Mouse (Mus musculus): ENCODE results near the gene Taar9. TPM values are rescaled to one million over a fixed set of nuclear protein-coding genes. Genes with fewer than 3 reads are reported as not detected.

The Taar9 gene
- polyA plus RNA-seq (2014; fragmentation: Illumina TruSeq; extraction: RNeasy Lipid Tissue Mini Kit (QIAGEN cat#74804); ENCODE audit: low read depth, low replicate concordance) = not detected

GRCm38 (mm10) chr10:24109434-24109833, at the start of gene Taar9:
Gene Taar9, minus strand, starts transcription at chr10:24109534.

DNA sequence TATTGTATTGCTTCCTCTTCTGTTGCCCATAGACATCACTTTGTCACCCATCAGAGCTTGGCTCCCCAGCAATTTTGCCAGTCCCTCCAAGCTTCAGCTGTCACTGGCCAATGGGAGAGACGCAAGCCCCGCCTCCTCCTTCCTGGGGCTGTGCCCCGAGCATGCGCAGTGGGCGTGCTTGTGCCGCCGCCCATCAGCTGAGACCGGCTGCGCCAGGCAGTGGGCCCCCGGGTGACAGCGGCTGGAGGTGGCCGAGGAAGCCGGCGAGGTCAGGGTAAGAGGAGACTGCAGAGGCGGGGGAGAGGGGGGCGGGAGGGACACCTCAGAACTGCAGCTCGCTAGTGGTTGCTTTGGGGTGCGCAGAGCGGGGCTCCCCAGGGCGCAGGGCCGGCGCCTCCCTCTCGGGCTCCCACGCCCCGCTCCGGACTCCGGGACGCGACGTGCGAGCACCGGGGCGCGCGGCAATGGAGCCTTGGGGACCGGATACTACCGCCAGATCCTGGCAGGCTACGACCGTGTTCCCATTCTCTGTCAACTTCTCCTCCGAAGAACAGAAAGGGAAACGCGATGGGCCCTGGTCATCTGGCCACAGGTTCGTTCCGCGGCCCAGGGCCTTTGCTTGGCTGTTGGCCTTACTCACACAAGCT, 39.9 kb upstream of the Taar9 start, which contains the start of gene Stx7:
TSS of gene Stx7 (plus strand) at position 168 of the 647 bp plus-strand sequence.

GRCm38 (mm10) chr10:24101812-24102211, 7.5 kb downstream of the Taar9 start, which contains the start of gene Taar8c:
Gene Taar8c, minus strand, starts transcription at chr10:24101912.

GRCm38 (mm10) chr10:24092194-24092593, 17.1 kb downstream of the Taar9 start, which contains the start of gene Taar8b:
Gene Taar8b, minus strand, starts transcription at chr10:24092294.

DNA sequence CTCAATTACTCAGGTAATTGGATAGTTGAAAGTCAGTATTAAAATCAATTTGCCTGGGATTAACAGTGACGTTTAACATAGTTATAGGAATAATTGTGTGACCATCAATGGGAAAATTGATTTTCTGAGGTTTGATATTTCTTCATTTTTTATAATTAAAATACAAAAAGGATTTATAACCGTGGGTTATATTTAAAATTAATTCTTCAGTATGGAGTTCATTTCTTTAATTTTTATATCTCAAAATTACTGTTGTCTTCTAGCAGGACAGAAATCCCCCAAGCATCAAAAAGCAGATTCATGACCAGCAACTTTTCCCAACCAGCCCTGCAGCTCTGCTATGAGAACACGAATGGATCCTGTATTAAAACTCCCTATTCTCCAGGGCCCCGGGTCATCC, 33.1 kb downstream of the Taar9 start, which contains the start of gene Taar8a:
TSS of gene Taar8a (plus strand) at position 301 of the 400 bp plus-strand sequence.

Other genes starting within 250 kb of the Taar9 start
- 114 TPM for gene Vnn1, start 214.8 kb downstream of the Taar9 start, polyA plus RNA-seq (2014; fragmentation: Illumina TruSeq; extraction: RNeasy Lipid Tissue Mini Kit (QIAGEN cat#74804); ENCODE audit: low read depth, low replicate concordance)
- gene Taar1, start 189.2 kb downstream of the Taar9 start, polyA plus RNA-seq (2014; fragmentation: Illumina TruSeq; extraction: RNeasy Lipid Tissue Mini Kit (QIAGEN cat#74804); ENCODE audit: low read depth, low replicate concordance) = not detected
- gene Taar2, start 171.0 kb downstream of the Taar9 start, polyA plus RNA-seq (2014; fragmentation: Illumina TruSeq; extraction: RNeasy Lipid Tissue Mini Kit (QIAGEN cat#74804); ENCODE audit: low read depth, low replicate concordance) = not detected
- not detected for gene Taar3, start 160.0 kb downstream of the Taar9 start, polyA plus RNA-seq (2014; fragmentation: Illumina TruSeq; extraction: RNeasy Lipid Tissue Mini Kit (QIAGEN cat#74804); ENCODE audit: low read depth, low replicate concordance)
- gene Taar4, start 149.0 kb downstream of the Taar9 start, polyA plus RNA-seq (2014; fragmentation: Illumina TruSeq; extraction: RNeasy Lipid Tissue Mini Kit (QIAGEN cat#74804); ENCODE audit: low read depth, low replicate concordance) = not detected
- not detected for gene Taar5, start 138.8 kb downstream of the Taar9 start, polyA plus RNA-seq (2014; fragmentation: Illumina TruSeq; extraction: RNeasy Lipid Tissue Mini Kit (QIAGEN cat#74804); ENCODE audit: low read depth, low replicate concordance)
- gene Taar6, start 123.9 kb downstream of the Taar9 start, polyA plus RNA-seq (2014; fragmentation: Illumina TruSeq; extraction: RNeasy Lipid Tissue Mini Kit (QIAGEN cat#74804); ENCODE audit: low read depth, low replicate concordance) = not detected
- not detected for gene Taar7a, start 116.1 kb downstream of the Taar9 start, polyA plus RNA-seq (2014; fragmentation: Illumina TruSeq; extraction: RNeasy Lipid Tissue Mini Kit (QIAGEN cat#74804); ENCODE audit: low read depth, low replicate concordance)
- not detected for gene Taar7b, start 109.6 kb downstream of the Taar9 start, polyA plus RNA-seq (2014; fragmentation: Illumina TruSeq; extraction: RNeasy Lipid Tissue Mini Kit (QIAGEN cat#74804); ENCODE audit: low read depth, low replicate concordance)
- not detected for gene Taar7d, start 82.3 kb downstream of the Taar9 start, polyA plus RNA-seq (2014; fragmentation: Illumina TruSeq; extraction: RNeasy Lipid Tissue Mini Kit (QIAGEN cat#74804); ENCODE audit: low read depth, low replicate concordance)
- not detected for gene Taar7e, start 71.9 kb downstream of the Taar9 start, polyA plus RNA-seq (2014; fragmentation: Illumina TruSeq; extraction: RNeasy Lipid Tissue Mini Kit (QIAGEN cat#74804); ENCODE audit: low read depth, low replicate concordance)
- gene Taar7f, start 60.0 kb downstream of the Taar9 start, polyA plus RNA-seq (2014; fragmentation: Illumina TruSeq; extraction: RNeasy Lipid Tissue Mini Kit (QIAGEN cat#74804); ENCODE audit: low read depth, low replicate concordance) = not detected
- gene Taar8a, start 33.0 kb downstream of the Taar9 start, polyA plus RNA-seq (2014; fragmentation: Illumina TruSeq; extraction: RNeasy Lipid Tissue Mini Kit (QIAGEN cat#74804); ENCODE audit: low read depth, low replicate concordance) = not detected
- gene Taar8b, start 17.2 kb downstream of the Taar9 start, polyA plus RNA-seq (2014; fragmentation: Illumina TruSeq; extraction: RNeasy Lipid Tissue Mini Kit (QIAGEN cat#74804); ENCODE audit: low read depth, low replicate concordance) = not detected
- gene Taar8c, start 7.6 kb downstream of the Taar9 start, polyA plus RNA-seq (2014; fragmentation: Illumina TruSeq; extraction: RNeasy Lipid Tissue Mini Kit (QIAGEN cat#74804); ENCODE audit: low read depth, low replicate concordance) = not detected
- 36.6 TPM for gene Stx7, start 39.8 kb upstream of the Taar9 start, polyA plus RNA-seq (2014; fragmentation: Illumina TruSeq; extraction: RNeasy Lipid Tissue Mini Kit (QIAGEN cat#74804); ENCODE audit: low read depth, low replicate concordance)
- gene Moxd1, start 114.0 kb upstream of the Taar9 start, polyA plus RNA-seq (2014; fragmentation: Illumina TruSeq; extraction: RNeasy Lipid Tissue Mini Kit (QIAGEN cat#74804); ENCODE audit: low read depth, low replicate concordance) = not detected